Mouse (Mus musculus) stomach, postnatal 0 days (tissue): ENCODE data around the gene Zfp296. TPM values are rescaled to one million over a fixed set of nuclear protein-coding genes. Genes with fewer than 3 reads are reported as not detected.
A peak's percentile ranks its signal among the peaks of the same experiment; 100 is the strongest.

Source experiments
- ATAC-seq: fragments of 200-750 bp; cut with Nextera tagmentation; 2 replicates; pipeline ENCODE4 v1.8.0; 2017; ENCODE audit not compliant: low FRiP score, low TSS enrichment
- DNase-seq: peaks from one replicate; pipeline ENCODE4 v3.0.0-alpha.2; 2016; ENCODE audit warnings: low spot score
- H3K27ac ChIP-seq: fragments of 300-500 bp; sonication (generic); replicated peaks from 2 replicates; pipeline ENCODE4 v1.5.1; 2014; ENCODE audit warnings: mild to moderate bottlenecking, control low read depth
- H3K27me3 ChIP-seq: fragments of 300-500 bp; sonication (generic); 2 replicates; pipeline ENCODE4 v1.6.1; 2014; ENCODE audit warnings: low read length; ENCODE audit not compliant: control insufficient read depth, insufficient read depth
- H3K36me3 ChIP-seq: fragments of 300-500 bp; sonication (generic); 2 replicates; pipeline ENCODE4 v1.6.1; 2014; ENCODE audit warnings: low read length, mixed read lengths; ENCODE audit not compliant: control insufficient read depth, insufficient read depth
- H3K4me1 ChIP-seq: fragments of 300-500 bp; sonication (generic); replicated peaks from 2 replicates; pipeline ENCODE4 v1.6.1; 2014; ENCODE audit warnings: antibody characterized with exemption; ENCODE audit not compliant: control insufficient read depth, insufficient read depth
- H3K4me2 ChIP-seq: fragments of 300-500 bp; sonication (generic); replicated peaks from 2 replicates; pipeline ENCODE4 v1.6.1; 2014; ENCODE audit warnings: low read depth, mild to moderate bottlenecking, control low read depth, moderate library complexity
- H3K4me3 ChIP-seq: fragments of 300-500 bp; sonication (generic); 2 replicates; pipeline ENCODE4 v1.5.1; 2014; ENCODE audit warnings: low read depth, low read length, control low read depth
- H3K9ac ChIP-seq: fragments of 300-500 bp; sonication (generic); 2 replicates; pipeline ENCODE4 v1.6.1; 2014; ENCODE audit warnings: mild to moderate bottlenecking, low read length, control low read depth, mixed read lengths
- H3K9me3 ChIP-seq: fragments of 300-500 bp; sonication (generic); 2 replicates; pipeline ENCODE4 v1.6.1; 2016; ENCODE audit warnings: low read length; ENCODE audit not compliant: control insufficient read depth
- CTCF ChIP-seq: IDR thresholded peaks from 2 replicates; pipeline ENCODE4 v1.5.1; 2016; ENCODE audit warnings: antibody characterized with exemption, low read depth, mild to moderate bottlenecking, moderate library complexity
- EP300 ChIP-seq: optimal IDR thresholded peaks from 2 replicates; pipeline ENCODE3; 2016; ENCODE audit warnings: antibody characterized with exemption
- WGBS: fragments of 180-500 bp; shearing (Covaris S2); extraction: QIAGEN DNeasy Blood & Tissue Kit; methylation state at CpG from one replicate; pipeline ENCODE4 v1.1.7; 2014; 5-methylcytosine and 5-hydroxymethylcytosine counted together
- polyA plus RNA-seq: library from polyadenylated mRNA; unstranded; fragments of >200 nt; fragmentation: Nextera tagmentation; extraction: Ambion mirVana; gene quantifications from 2 replicates; pipeline ENCODE4 v1.2.1, GENCODE M21; 2015

Gene Zfp296
- polyA plus RNA-seq, 1 experiment from 2014 or later: 5.0 TPM

- no peak overlapping the region for H3K9ac ChIP-seq
- no peaks in the 10 kb centered on the region for H3K27me3 ChIP-seq
- no peaks in the 10 kb centered on the region for H3K36me3 ChIP-seq
- no peak overlapping the region for H3K4me3 ChIP-seq
- H3K27ac ChIP-seq: no peak overlapping the region
- H3K4me1 ChIP-seq: peaks cover 7% of the 10 kb centered on the region
- H3K9me3 ChIP-seq: no peaks in the 10 kb centered on the region
- ATAC-seq (no peak), DNase-seq (no peak)
- no peak for TF ChIP-seq CTCF
- no peak for TF ChIP-seq EP300
- no peak overlapping the region for H3K4me2 ChIP-seq
- 66% methylated on average over 3 of the region's 3 CpGs for WGBS
Observed at GRCm38 (mm10) chr7:19575559-19575958, 1.5 kb upstream of the Zfp296 start.

- WGBS: 15% methylated on average over 10 of the region's 10 CpGs
- H3K9ac ChIP-seq: peak overlapping the region; percentile 52; the same call in 1 of the 2 replicates
- peaks cover 7% of the 10 kb centered on the region for H3K4me1 ChIP-seq
- H3K9me3 ChIP-seq: no peaks in the 10 kb centered on the region
- H3K27me3 ChIP-seq: no peaks in the 10 kb centered on the region
- H3K4me3 ChIP-seq: peak overlapping the region; percentile 42
- no peak for TF ChIP-seq CTCF
- no peak for TF ChIP-seq EP300
- ATAC-seq: no peak
- H3K27ac ChIP-seq: peak overlapping the region; percentile 18; the same call in 1 of the 2 replicates
- no peaks in the 10 kb centered on the region for H3K36me3 ChIP-seq
- H3K4me2 ChIP-seq: peak overlapping the region; percentile 71
- DNase-seq: no peak
Observed at GRCm38 (mm10) chr7:19577877-19578414, 859 bp downstream of the Zfp296 start.

GRCm38 (mm10) chr7:19578436-19578835, 1.3 kb downstream of the Zfp296 start:
- peaks cover 7% of the 10 kb centered on the region for H3K4me1 ChIP-seq
- no peak overlapping the region for H3K9ac ChIP-seq
- TF ChIP-seq EP300: no peak
- TF ChIP-seq CTCF: no peak
- H3K4me2 ChIP-seq: peak overlapping the region; percentile 71; the same call in 1 of the 2 replicates
- DNase-seq (no peak), ATAC-seq (no peak)
- H3K9me3 ChIP-seq: no peaks in the 10 kb centered on the region
- WGBS: 57% methylated on average over 4 of the region's 4 CpGs
- H3K36me3 ChIP-seq: peaks cover under 1% of the 10 kb centered on the region; the same call in 1 of the 2 replicates
- 0 out of 2 replicates have a peak overlapping the region, but pooled peaks have one; percentile 42 for H3K4me3 ChIP-seq
- H3K27ac ChIP-seq: 0 out of 2 replicates have a peak overlapping the region, but pooled peaks have one; percentile 18
- no peaks in the 10 kb centered on the region for H3K27me3 ChIP-seq

GRCm38 (mm10) chr7:19579751-19580150, 2.7 kb downstream of the Zfp296 start:
- Histone ChIP-seq H3K27me3 (no peaks in the 10 kb centered on the region), H3K4me2 (no peak overlapping the region), H3K27ac (peak overlapping the region; percentile 61), H3K36me3 (peaks cover 14% of the 10 kb centered on the region), H3K4me1 (peaks cover 7% of the 10 kb centered on the region), H3K4me3 (no peak overlapping the region), H3K9me3 (no peaks in the 10 kb centered on the region), H3K9ac (no peak overlapping the region)
- no peak for DNase-seq
- WGBS: 87% methylated on average over 10 of the region's 10 CpGs
- no peak for ATAC-seq
- no peak for TF ChIP-seq CTCF
- no peak for TF ChIP-seq EP300

GRCm38 (mm10) chr7:19580634-19581033, 3.5 kb downstream of the Zfp296 start:
- Histone ChIP-seq H3K4me1 (peaks cover 7% of the 10 kb centered on the region), H3K36me3 (peaks cover 19% of the 10 kb centered on the region), H3K9ac (no peak overlapping the region), H3K4me2 (no peak overlapping the region), H3K27me3 (no peaks in the 10 kb centered on the region), H3K9me3 (no peaks in the 10 kb centered on the region), H3K27ac (peak overlapping the region; percentile 61), H3K4me3 (no peak overlapping the region)
- 72% methylated on average over 8 of the region's 8 CpGs for WGBS
- DNase-seq: no peak
- TF ChIP-seq CTCF: 0 out of 2 replicates have a peak, but pooled peaks have one; percentile 6
- no peak for TF ChIP-seq EP300
- ATAC-seq: peak; percentile 48

GRCm38 (mm10) chr7:19586269-19586668, 9.2 kb downstream of the Zfp296 start:
- ATAC-seq (no peak), DNase-seq (no peak)
- Histone ChIP-seq H3K27ac (no peak overlapping the region), H3K36me3 (peaks cover 51% of the 10 kb centered on the region), H3K4me1 (no peaks in the 10 kb centered on the region), H3K9me3 (no peaks in the 10 kb centered on the region), H3K4me3 (no peak overlapping the region), H3K4me2 (no peak overlapping the region), H3K9ac (no peak overlapping the region), H3K27me3 (no peaks in the 10 kb centered on the region)
- TF ChIP-seq EP300 (no peak), CTCF (no peak)
- WGBS: 85% methylated on average over 43 of the region's 46 CpGs
